Mouse (Mus musculus): Measurements from ENCODE around the gene Gm7579.
"Not testable (repeated sequence)": the region's sequence is repeated elsewhere in the genome, so short reads cannot be mapped to it uniquely, and the experiment has no call there.

Gm7579 gene

DNA sequence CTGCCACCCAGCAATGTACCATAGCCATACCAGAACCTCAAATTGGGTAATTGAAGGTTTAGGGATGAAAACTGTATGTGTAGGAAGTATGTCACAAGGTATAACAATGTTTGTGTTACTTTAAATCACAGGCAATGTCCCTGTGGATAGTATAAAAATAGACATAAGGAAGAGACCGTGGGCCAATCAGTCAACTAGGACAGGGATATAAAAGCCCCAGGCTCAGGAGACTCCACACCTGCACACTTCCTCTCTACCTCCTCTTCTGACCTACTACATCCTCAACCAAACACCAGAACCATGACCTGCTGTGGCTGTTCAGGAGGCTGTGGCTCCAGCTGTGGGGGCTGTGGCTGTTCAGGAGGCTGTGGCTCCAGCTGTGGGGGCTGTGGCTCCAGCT, at the start of gene Gm7579:
Gm7579 (plus strand) TSS at position 301 of the 400 bp plus-strand sequence.
- DNase-seq (ENCODE audit: low spot score): no peak

DNA sequence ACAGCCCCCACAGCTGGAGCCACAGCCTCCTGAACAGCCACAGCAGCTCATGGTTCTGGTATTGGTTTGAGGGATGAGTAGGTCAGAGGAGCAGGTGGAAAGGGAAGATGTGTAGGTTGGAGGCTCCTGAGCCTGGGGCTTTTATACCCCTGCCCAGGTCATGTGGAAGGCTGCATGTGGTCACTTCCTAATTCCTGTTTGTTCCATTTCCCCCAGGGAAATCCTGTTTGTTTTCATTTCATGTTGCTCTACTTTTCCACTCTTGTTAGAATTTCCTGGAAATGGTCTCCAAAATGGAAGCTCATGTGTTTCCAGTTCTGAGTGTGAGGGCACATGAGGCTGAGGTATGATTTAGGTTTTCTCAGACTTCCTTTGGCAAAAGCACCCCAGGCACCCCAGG, 46.0 kb upstream of the Gm7579 start, which contains the start of gene Gm4553:
Gm4553 (minus strand) TSS at position 101 of the 400 bp plus-strand sequence.
- DNase-seq (ENCODE audit: low spot score): not testable (repeated sequence)

DNA sequence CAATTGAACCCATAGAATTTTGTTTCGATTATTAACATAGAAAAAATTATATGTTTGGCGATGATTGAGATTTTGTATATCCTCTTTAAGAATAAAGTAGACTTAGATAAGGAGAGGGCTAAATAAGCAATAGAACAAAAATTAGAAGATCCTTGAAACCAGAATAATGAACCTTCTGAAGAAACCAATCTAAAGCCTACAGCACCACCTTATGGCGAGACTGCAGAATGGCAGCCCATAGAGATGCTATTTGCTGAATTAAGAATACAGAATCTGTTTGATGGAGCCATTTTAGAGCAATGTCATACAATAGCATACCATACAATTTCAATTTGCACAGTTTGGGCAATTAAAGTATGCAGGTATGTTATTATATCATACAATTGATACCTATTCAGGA, 41.8 kb upstream of the Gm7579 start:
- DNase-seq (ENCODE audit: low spot score): no peak

- not testable (repeated sequence) for DNase-seq (ENCODE audit: low spot score)
These were observed 35.8 kb upstream of the Gm7579 start, which contains the start of gene Krtap5-2 for GRCm38 (mm10) chr7:142175905-142176304. Gene Krtap5-2 (minus strand): TSS chr7:142176005.

DNA sequence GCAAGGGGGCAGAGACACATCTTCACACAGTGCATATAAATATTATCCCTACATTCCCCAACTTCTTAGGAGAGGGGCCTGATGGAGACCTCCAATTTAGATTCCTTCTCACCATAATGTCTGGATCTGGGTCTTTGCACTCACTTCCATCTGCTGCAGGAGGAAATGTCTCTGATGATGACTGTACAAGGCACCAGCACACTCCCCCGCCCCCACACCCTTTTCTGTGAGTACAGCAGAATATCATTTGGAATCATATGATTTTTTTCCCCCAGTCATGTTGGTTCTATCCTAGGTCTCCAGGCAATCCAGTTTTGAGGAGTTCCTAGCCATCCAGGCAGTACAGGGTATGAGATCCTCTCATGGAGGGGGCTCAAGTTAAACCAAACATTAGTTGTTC, 33.0 kb upstream of the Gm7579 start:
- DNase-seq (ENCODE audit: low spot score): no peak

GRCm38 (mm10) chr7:142181021-142181420, 30.6 kb upstream of the Gm7579 start:
- no peak for DNase-seq (ENCODE audit: low spot score)

DNA sequence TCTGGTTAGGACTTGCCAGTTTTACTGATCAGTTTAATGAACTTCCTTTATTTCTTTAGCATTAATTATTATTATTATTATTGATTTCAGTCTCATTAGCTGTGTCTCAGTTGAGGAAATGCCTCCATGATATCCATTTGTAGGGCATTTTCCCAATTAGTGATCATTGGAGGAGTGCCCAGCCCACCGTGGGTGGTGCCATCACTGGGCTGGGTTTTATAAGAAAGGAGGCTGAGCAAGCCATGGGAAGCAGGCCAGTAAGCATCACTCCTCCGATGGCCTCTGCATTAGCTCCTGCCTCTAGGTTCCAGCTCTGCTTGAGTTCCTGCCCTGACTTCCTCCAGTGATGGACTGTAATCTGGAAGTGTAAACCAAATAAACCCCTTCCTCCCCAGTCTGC, 23.5 kb upstream of the Gm7579 start:
- DNase-seq (ENCODE audit: low spot score): no peak

GRCm38 (mm10) chr7:142190289-142190688, 21.4 kb upstream of the Gm7579 start, which contains the start of gene Gm10153:
Gene Gm10153 (minus strand): TSS chr7:142190389.
- no peak for DNase-seq (ENCODE audit: low spot score)

DNA sequence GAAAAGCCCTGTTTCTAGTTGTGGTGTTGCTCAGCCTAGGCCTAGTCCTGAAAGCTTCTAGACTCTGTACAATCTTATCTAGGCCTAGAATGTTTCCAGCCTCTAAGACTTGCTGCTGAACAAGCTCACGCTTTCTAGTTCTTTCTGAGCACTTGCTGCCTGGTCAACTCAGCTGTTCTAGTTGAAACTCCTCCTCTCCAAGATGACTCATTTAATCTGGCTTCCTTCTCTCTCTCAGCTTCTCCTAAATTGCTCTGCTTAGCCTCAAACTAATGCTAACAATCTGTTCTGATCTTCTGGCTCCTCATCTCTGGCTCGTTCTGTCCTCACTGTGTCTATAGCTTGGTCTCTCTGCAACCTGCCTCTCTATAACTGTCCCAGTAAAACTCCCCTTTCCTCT, 12.9 kb upstream of the Gm7579 start:
- DNase-seq (ENCODE audit: low spot score): no peak

GRCm38 (mm10) chr7:142201064-142201463, 10.6 kb upstream of the Gm7579 start, which contains the start of gene Krtap5-3:
Gene Krtap5-3 (plus strand): TSS chr7:142201364.
- DNase-seq (ENCODE audit: low spot score): no peak

DNA sequence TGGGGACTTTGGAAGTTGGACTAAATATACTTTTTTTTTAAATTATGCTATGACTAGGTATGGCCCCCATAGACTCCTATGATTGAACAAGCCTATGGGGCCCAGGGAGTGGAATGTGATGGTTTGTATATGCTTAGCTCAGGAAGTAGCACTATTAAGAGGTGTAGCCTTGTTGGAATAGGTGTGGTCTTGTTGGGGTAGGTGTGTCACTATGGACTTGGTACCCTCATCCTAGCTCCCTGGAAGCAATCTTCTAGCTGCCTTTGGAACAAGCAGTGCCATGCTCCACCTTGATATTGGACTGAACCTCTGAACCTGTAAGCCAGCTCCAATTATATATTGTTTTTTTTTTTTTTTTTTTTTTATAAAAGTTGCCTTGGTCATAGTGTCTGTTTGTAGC, 6.2 kb upstream of the Gm7579 start:
- DNase-seq (ENCODE audit: low spot score): no peak

DNA sequence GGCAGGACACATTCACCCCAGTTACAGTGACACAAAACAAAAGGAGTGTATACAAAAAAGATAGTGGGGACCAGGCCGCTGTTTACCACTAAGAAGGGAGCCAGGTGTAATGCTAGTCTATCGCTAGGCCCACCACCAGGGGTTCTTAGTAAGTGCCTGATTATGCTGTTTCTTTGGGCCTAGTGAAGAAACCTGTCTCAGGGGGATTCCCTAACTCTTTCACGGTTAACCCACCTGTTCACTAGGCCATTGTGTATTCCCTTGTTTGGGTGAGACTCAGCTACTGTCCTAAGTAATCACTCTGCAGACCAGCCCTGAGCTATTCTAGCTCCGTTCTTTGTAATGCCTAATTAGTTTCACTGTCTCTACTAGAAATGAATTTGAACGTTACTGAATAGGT, 4.8 kb upstream of the Gm7579 start:
- DNase-seq (ENCODE audit: low spot score): not testable (repeated sequence)

DNA sequence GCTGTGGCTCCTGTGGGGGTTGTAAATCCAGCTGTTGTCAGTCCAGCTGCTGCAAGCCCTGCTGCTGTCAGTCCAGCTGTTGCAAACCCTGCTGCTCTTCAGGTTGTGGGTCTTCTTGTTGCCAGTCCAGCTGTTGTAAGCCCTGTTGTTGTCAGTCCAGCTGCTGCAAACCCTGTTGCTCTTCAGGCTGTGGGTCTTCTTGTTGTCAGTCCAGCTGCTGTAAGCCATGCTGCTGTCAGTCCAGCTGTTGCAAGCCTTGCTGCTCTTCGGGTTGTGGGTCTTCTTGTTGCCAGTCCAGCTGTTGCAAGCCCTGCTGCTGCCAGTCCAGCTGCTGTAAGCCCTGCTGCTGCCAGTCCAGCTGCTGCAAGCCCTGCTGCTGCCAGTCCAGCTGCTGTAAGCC, 477 bp downstream of the Gm7579 start:
- not testable (repeated sequence) for DNase-seq (ENCODE audit: low spot score)

DNA sequence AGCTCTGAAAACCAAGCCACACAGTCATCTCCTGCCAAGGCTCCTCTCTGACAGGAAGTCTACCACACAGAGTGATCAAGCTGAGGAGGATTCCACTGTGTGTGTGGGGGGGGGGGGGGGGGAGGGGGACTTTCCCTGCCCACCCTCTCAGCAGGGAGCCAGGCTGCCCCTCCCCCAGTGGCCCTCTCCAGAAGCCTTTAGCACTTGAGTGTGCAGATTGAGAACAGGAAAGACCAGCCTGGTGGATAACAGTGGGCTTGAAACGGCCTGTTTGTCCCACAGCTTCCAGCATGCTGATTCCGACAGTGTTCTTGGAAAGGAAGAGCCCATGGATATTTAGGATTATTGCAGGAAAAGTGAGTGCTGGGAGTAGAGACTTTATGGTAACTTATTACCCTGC, 12.9 kb downstream of the Gm7579 start:
- DNase-seq (ENCODE audit: low spot score): no peak

- not testable (repeated sequence) for DNase-seq (ENCODE audit: low spot score)
These were observed 18.2 kb downstream of the Gm7579 start, which contains the start of gene Krtap5-5 for GRCm38 (mm10) chr7:142229871-142230270. Gene Krtap5-5 (minus strand): TSS chr7:142229971.

DNA sequence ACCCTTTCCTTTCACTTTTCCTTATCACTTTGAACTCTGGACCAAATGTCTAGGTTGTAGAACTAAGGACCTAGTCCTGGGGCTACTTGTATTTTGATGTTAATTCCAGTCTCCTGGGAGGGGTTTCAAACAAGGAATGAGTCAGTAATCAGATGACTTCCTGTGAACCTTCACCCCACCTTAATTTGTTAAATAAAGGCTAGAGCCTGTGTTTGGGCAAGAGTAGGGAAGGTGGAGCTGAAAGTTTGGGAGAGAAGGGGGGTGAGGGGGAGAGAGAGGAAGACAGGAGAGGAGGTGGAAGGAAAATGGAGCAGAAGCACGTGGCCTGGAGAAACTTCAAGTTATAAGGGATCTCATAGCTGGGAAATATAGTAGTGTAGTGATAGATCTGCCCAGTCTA, 19.9 kb downstream of the Gm7579 start:
- no peak for DNase-seq (ENCODE audit: low spot score)

GRCm38 (mm10) chr7:142240978-142241377, 29.3 kb downstream of the Gm7579 start, which contains the start of gene Gm40460:
Gene Gm40460 (minus strand): TSS chr7:142241078.
- no peak for DNase-seq (ENCODE audit: low spot score)

- peak; percentile 18 for DNase-seq (ENCODE audit: low spot score)
These were observed 38.2 kb downstream of the Gm7579 start for GRCm38 (mm10) chr7:142249824-142250223.

DNA sequence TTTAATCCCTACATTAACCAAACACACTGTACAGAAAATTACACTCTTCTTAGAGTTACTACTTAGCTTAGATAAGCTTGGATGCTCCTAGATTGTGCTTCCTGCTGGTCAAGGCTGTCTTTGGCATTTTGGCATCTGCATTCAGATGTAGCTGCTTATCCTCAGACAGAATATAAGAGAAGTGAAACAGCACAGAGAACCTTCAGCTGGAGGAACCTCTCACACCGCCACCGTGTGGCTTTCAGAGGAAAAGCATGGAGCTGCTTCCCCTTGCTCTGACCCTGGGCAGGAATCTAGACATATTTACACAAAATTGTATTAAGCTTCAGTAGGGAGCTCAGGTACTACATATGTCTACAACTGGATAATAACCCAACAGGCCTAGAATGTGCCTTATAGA, 43.9 kb downstream of the Gm7579 start:
- peak; percentile 36 for DNase-seq (ENCODE audit: low spot score)

GRCm38 (mm10) chr7:142258254-142258653, 46.6 kb downstream of the Gm7579 start, which contains the start of gene Gm2431:
Gene Gm2431 (minus strand): TSS chr7:142258354.
- DNase-seq (ENCODE audit: low spot score): not testable (repeated sequence)
